Comparison of ENCODE assay signal across 10 mouse cellular contexts in the genomic region with DNA sequence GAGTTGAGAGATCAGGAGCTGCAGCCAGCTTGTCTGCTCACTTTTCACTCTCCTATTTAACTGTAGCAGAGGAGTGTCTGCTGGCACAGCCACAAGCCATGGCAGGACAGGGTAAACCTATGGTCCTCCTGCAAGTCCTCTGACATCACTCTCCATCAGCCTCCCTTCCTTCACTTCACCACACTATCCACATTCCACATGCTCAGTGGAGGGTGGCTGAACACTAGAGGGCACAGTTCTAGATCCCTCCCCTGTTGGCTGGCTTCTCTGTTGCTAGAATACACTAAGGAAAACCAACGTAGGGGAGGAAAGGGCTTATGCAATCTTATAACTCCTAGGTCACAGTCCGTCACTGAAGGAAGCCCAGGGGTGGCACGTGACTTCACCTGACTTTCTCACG. TPM values are rescaled to one million over a fixed set of nuclear protein-coding genes. Genes with fewer than 3 reads are reported as not detected.
A peak's percentile ranks its signal among the peaks of the same experiment; 100 is the strongest.
DNase-seq lines count a peak whose midpoint lies in the region; ATAC-seq lines count a peak whose summit lies in the region.
"Had no signal": no experiment of that assay in that cellular context is flagged by ENCODE, and none has a peak within 500 bp of the region (broad histone marks: within the 10 kb centered on the region; RNA-seq: fewer than 3 reads in every experiment).

No protein-coding gene starts in this region.

- DNase-seq in adrenal gland, adult 8-10 months = peak; percentile 10
- DNase-seq in adrenal gland, adult 18-20 months (ENCODE audit: low spot score in 2 of 2) = no peak
- DNase-seq in liver, embryonic 13.5 days = no peak
- DNase-seq in liver = no peak
- DNase-seq in kidney, adult 18-20 months = peak; percentile 79
- DNase-seq in mesoderm, embryonic 11.5 days (ENCODE audit: low read depth, low spot score) = peak; percentile 18
- DNase-seq in c-Kit-positive CD71-positive TER-119-positive erythroid progenitor cells, embryonic 14.5 days (ENCODE audit: low spot score) = no peak

- H3K9me3 ChIP-seq in liver, embryonic 13.5 days (replicated peaks) = no peaks in the 10 kb centered on the region
- H3K9me3 ChIP-seq: embryonic facial prominence, embryonic 15.5 days; limb, embryonic 13.5 days had no signal

- 65% methylated on average over 4 of the region's 4 CpGs for WGBS in liver, embryonic 13.5 days (ENCODE audit: insufficient replicate concordance)

- 0 out of 2 replicates have a peak, but pooled peaks cover 3% of the 10 kb centered on the region for H3K4me1 ChIP-seq in liver, embryonic 13.5 days (replicated peaks)
- H3K4me1 ChIP-seq: embryonic facial prominence, embryonic 15.5 days; limb, embryonic 13.5 days had no signal

- 0 out of 2 replicates have a peak, but pooled peaks have one; percentile 12 for ATAC-seq in liver, embryonic 13.5 days (ENCODE audit: low read depth)
- no peak for ATAC-seq in megakaryocyte, adult 5-6 weeks (ENCODE audit: poor library complexity, severe bottlenecking)

- H3K36me3 ChIP-seq in liver, embryonic 13.5 days = peaks cover 75% of the 10 kb centered on the region

- no peak overlapping the region for H3K4me3 ChIP-seq in liver, embryonic 13.5 days (replicated peaks)
- H3K4me3 ChIP-seq: embryonic facial prominence, embryonic 15.5 days; limb, embryonic 13.5 days had no signal

- no peak overlapping the region for H3K9ac ChIP-seq in liver, embryonic 13.5 days
- H3K9ac ChIP-seq: embryonic facial prominence, embryonic 15.5 days; limb, embryonic 13.5 days had no signal

- H3K27me3 ChIP-seq in liver, embryonic 13.5 days = no peaks in the 10 kb centered on the region
- H3K27me3 ChIP-seq: embryonic facial prominence, embryonic 15.5 days; limb, embryonic 13.5 days had no signal

- H3K4me2 ChIP-seq in liver, embryonic 13.5 days = no peak overlapping the region
- H3K4me2 ChIP-seq: embryonic facial prominence, embryonic 15.5 days; limb, embryonic 13.5 days had no signal

- H3K27ac ChIP-seq in liver, embryonic 13.5 days = no peak overlapping the region
- H3K27ac ChIP-seq: embryonic facial prominence, embryonic 15.5 days; limb, embryonic 13.5 days had no signal

RNA-seq across cellular contexts. Expression of a gene that starts 27.3 kb away (rescaled TPM):
- total RNA-seq in adrenal gland, adult 8-10 months (2022) = 10 to 100 TPM; 27.2 to 41.4 (median 37.6) TPM
- 10 to 100 TPM; 22.7 to 26.4 TPM for total RNA-seq in adrenal gland, adult 18-20 months (2021)
- polyA plus RNA-seq in liver, embryonic 13.5 days (2015; fragmentation: Nextera tagmentation; extraction: Ambion mirVana) = 6.9 and 8.1 TPM in 2 replicates
- 21.2 and 22.8 TPM in 2 replicates for total RNA-seq in megakaryocyte, adult 5-6 weeks (2015)
- total RNA-seq in megakaryocyte, adult 5-6 weeks (2017) = 24.1 and 24.5 TPM in 2 replicates

RNA-seq across cellular contexts. Expression of a gene that starts 59.8 kb away (rescaled TPM):
- total RNA-seq in adrenal gland, adult 8-10 months (2022) = 100 to 1,000 TPM in 2 of 4 experiments, 10 to 100 TPM in 2; 88.4 to 209 (median 152) TPM
- total RNA-seq in adrenal gland, adult 18-20 months (2021) = 100 to 1,000 TPM in 1 of 2 experiments, 10 to 100 TPM in 1; 81.1 to 119 TPM
- 3.3 and 3.4 TPM in 2 replicates for polyA plus RNA-seq in liver, embryonic 13.5 days (2015; fragmentation: Nextera tagmentation; extraction: Ambion mirVana)
- total RNA-seq in megakaryocyte, adult 5-6 weeks (2015) = 19.8 and 21.6 TPM in 2 replicates
- total RNA-seq in megakaryocyte, adult 5-6 weeks (2017) = 13.0 and 19.9 TPM in 2 replicates

Comparison
In these comparisons a context has a peak if more than half of its experiments do, and no peak if none do; other contexts are left out.
1. DNase-seq: peak in adrenal gland, adult 8-10 months (single experiment), kidney, adult 18-20 months (single experiment) and mesoderm, embryonic 11.5 days (single experiment); none in adrenal gland, adult 18-20 months (0 of 2), liver, embryonic 13.5 days (single experiment), liver (single experiment) and c-Kit-positive CD71-positive TER-119-positive erythroid progenitor cells, embryonic 14.5 days (single experiment).